Mouse (Mus musculus) liver, embryonic 14.5 days (tissue): Measurements from ENCODE around the gene Prdm11. TPM values are rescaled to one million over a fixed set of nuclear protein-coding genes. Genes with fewer than 3 reads are reported as not detected.

Experiments used
- ATAC-seq: fragments of 200-750 bp; cut with Nextera tagmentation; 2 replicates; pipeline ENCODE4 v1.8.0; 2017; ENCODE audit warnings: moderate number of reproducible peaks, mild to moderate bottlenecking, moderate library complexity; ENCODE audit not compliant: insufficient read depth
- DNase-seq, 3 experiments: peaks; one replicate each; pipeline ENCODE4 v3.0.0-alpha.2; 2012 to 2013; ENCODE audit warnings: low read depth in 3 of 3, low spot score in 3 of 3
- H3K27ac ChIP-seq: fragments of 300-500 bp; sonication (generic); 2 replicates; pipeline ENCODE4 v1.5.1; 2014; ENCODE audit warnings: moderate library complexity, mild to moderate bottlenecking, control low read depth, inconsistent platforms
- H3K27me3 ChIP-seq: fragments of 300-500 bp; sonication (generic); 2 replicates; pipeline ENCODE4 v1.6.1; 2014; ENCODE audit warnings: mild to moderate bottlenecking, low read length, moderate library complexity; ENCODE audit not compliant: control insufficient read depth, insufficient read depth
- H3K36me3 ChIP-seq: fragments of 300-500 bp; sonication (generic); replicated peaks from 2 replicates; pipeline ENCODE4 v1.6.1; 2014; ENCODE audit warnings: low read depth; ENCODE audit not compliant: control insufficient read depth, insufficient read depth
- H3K4me1 ChIP-seq, 2 experiments: fragments of 200-500 bp in 1 of 2; fragments of 300-500 bp in 1 of 2; sonication (generic) in 1 of 2; replicated peaks; 2 replicates each; pipeline ENCODE4 v1.6.1; 2012 to 2014; ENCODE audit warnings: antibody characterized with exemption in 1 of 2, inconsistent platforms in 1 of 2, low read length in 1 of 2; ENCODE audit not compliant: control insufficient read depth in 2 of 2, insufficient read depth in 2 of 2
- H3K4me2 ChIP-seq: fragments of 300-500 bp; sonication (generic); 2 replicates; pipeline ENCODE4 v1.6.1; 2014; ENCODE audit warnings: low read depth, mild to moderate bottlenecking, control low read depth, moderate library complexity
- H3K4me3 ChIP-seq, 2 experiments: fragments of 200-500 bp in 1 of 2; fragments of 300-500 bp in 1 of 2; sonication (generic) in 1 of 2; 2 replicates each; pipeline ENCODE4 v1.5.1; 2012 to 2014; ENCODE audit warnings: low read depth in 2 of 2, low read length in 2 of 2, mild to moderate bottlenecking in 2 of 2, control low read depth in 1 of 2, inconsistent platforms in 1 of 2, moderate library complexity in 1 of 2; ENCODE audit not compliant: insufficient read depth in 1 of 2
- H3K9ac ChIP-seq: fragments of 300-500 bp; sonication (generic); replicated peaks from 2 replicates; pipeline ENCODE4 v1.6.1; 2014; ENCODE audit warnings: mild to moderate bottlenecking, control low read depth, moderate library complexity
- H3K9me3 ChIP-seq: fragments of 300-500 bp; sonication (generic); 2 replicates; pipeline ENCODE4 v1.6.1; 2016; ENCODE audit warnings: low read length, mixed read lengths; ENCODE audit not compliant: control insufficient read depth
- CTCF ChIP-seq: IDR thresholded peaks from 2 replicates; pipeline ENCODE4 v1.5.1; 2016; ENCODE audit warnings: antibody characterized with exemption, low read depth, control low read depth
- EP300 ChIP-seq: IDR thresholded peaks from 2 replicates; pipeline ENCODE4 v1.6.1; 2016; ENCODE audit warnings: antibody characterized with exemption, low read depth
- WGBS: fragments of 180-500 bp; shearing (Covaris S2); extraction: QIAGEN DNeasy Blood & Tissue Kit; methylation state at CpG from one replicate; pipeline ENCODE4 v1.1.7; 2014; ENCODE audit not compliant: insufficient replicate concordance; 5-methylcytosine and 5-hydroxymethylcytosine counted together
- polyA plus RNA-seq, 2 experiments: library from polyadenylated mRNA; depleted of rRNA in 1 of 2; stranded (reverse) in 1 of 2; unstranded in 1 of 2; fragments of >200 nt; fragmentation: Nextera tagmentation in 1 of 2; extraction: Ambion mirVana in 1 of 2; gene quantifications; 2 replicates each; pipeline versions ENCODE4 v1.2.1 to v1.2.3; 2012 to 2014

Gene Prdm11
- polyA plus RNA-seq, 2 experiments, result 1.8 to 3.7 TPM

DNA sequence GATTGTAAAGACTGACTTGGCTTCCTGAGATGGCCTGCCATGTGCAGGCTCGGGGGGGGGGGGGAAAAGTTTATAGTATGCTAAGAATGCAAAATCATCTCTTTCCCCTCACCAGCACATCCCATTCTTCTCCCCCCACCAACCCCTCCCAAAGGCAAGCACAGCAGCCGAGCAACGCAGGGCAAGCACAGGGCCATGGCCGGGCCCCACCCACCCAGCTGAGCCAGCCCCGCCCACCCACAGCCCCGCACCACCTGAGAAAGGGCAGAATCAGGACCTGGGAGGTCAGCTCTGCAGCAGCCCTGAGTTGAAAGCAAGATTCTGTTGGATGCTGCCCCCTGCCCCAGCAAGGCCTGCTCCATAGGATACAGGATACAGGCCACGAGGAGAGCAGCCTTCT lies 60.4 kb downstream of the Prdm11 start:
- DNase-seq (no peak), ATAC-seq (no peak)
- Histone ChIP-seq H3K36me3 (no peaks in the 10 kb centered on the region), H3K27ac (no peak overlapping the region), H3K27me3 (no peaks in the 10 kb centered on the region), H3K4me3 (no peak overlapping the region), H3K4me2 (no peak overlapping the region), H3K9me3 (no peaks in the 10 kb centered on the region), H3K4me1 (peaks cover 13 to 43% of the 10 kb centered on the region in 2 experiments), H3K9ac (no peak overlapping the region)
- WGBS, result 35% methylated on average over 7 of the region's 7 CpGs
- TF ChIP-seq EP300 (no peak), CTCF (no peak)

DNA sequence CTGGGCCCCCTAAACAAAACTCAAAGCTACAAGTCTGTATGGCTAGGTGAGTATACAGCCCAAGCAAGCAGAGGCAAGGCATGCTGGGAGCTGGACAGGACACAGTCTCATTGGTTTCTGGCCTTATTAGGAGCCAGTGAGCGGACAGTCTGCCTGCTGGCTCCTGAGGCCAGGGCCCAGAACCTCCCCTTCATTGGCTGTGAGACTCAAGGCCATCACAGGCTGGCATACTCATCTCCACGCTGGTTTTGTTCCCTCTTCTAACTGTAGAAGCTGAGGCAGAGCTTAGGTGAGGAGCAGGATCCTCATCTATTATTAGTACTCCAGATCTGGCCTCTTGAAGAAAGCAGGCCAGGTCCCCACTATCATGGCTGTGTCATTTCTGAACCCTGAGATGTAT lies 60.8 kb downstream of the Prdm11 start:
- TF ChIP-seq EP300 (no peak), CTCF (no peak)
- Histone ChIP-seq H3K4me1 (peaks cover 17 to 47% of the 10 kb centered on the region in 2 experiments), H3K36me3 (no peaks in the 10 kb centered on the region), H3K27me3 (no peaks in the 10 kb centered on the region), H3K9me3 (no peaks in the 10 kb centered on the region), H3K27ac (no peak overlapping the region), H3K9ac (no peak overlapping the region), H3K4me2 (no peak overlapping the region), H3K4me3 (no peak overlapping the region)
- ATAC-seq (no peak), DNase-seq (no peak)
- WGBS, result 80% methylated on average over 2 of the region's 2 CpGs

DNA sequence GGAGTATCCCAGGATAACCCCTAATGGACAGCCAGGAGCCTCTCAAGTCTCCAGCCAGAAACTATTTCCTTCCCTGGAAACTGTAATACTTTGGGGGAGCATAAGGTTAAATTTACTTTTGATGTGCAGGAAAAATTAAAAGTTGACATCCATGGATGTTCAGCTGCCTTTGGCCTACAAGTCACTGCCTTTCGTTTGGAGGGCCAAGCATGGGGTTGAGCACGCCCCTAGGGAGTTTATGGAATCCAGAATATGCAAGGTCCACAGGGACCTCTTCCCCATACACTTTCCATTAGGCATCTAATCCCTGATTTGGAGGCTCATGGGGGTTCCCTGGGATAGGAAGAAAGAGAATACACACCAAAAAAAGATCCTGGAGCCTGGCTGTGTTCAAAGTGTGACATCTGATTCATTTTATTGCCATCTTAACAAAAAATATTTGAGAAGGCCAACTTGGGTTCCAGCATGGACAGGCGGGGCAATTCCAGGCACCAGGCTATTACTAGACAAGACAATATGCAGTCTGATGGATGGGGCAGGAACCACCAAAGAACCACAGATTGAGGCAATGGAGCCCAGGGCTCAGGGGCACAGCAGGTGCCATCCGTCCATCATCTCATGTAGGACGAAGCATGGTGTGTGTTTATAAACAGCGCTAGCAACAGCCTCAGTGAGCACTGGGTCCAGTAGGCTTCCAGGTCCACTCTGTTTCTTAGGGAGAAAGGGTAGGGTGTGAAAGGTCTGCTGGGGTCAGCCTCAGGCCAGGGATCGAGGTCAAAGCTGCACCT lies 61.5 kb downstream of the Prdm11 start:
- no peak for ATAC-seq
- peaks cover 18 to 49% of the 10 kb centered on the region in 2 experiments for H3K4me1 ChIP-seq
- WGBS, result 76% methylated on average over 7 of the region's 7 CpGs

DNA sequence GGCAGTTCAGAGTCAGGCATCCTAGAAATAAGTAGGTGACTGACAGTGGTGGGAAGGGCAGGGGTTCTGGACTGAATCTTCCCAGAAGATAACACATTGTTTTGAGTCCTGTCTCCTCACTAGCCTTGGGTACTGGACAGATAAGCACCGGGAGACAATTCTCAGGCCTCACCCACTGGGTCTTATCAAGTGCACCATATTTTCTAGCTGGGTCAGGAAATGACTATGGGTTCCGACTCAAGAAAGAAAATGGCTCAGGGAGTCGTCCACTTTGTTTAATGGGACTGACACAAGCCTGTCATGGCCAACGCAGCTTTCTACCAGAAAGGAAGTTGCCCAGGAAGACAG lies 62.7 kb downstream of the Prdm11 start:
- Histone ChIP-seq H3K9ac (no peak overlapping the region; the same call in 1 of the 2 replicates), H3K27ac (peak overlapping the region; percentile 18)
- 7% methylated on average over 4 of the region's 4 CpGs for WGBS

More for the DNA sequence above, 61.5 kb downstream of the Prdm11 start:
- Histone ChIP-seq H3K9me3 (no peaks in the 10 kb centered on the region), H3K27me3 (no peaks in the 10 kb centered on the region), H3K36me3 (no peaks in the 10 kb centered on the region), H3K4me2 (no peak overlapping the region), H3K9ac (no peak overlapping the region), H3K4me3 (no peak overlapping the region), H3K27ac (no peak overlapping the region; the same call in 1 of the 2 replicates)
- TF ChIP-seq CTCF (no peak), EP300 (no peak)
- no peak for DNase-seq

DNA sequence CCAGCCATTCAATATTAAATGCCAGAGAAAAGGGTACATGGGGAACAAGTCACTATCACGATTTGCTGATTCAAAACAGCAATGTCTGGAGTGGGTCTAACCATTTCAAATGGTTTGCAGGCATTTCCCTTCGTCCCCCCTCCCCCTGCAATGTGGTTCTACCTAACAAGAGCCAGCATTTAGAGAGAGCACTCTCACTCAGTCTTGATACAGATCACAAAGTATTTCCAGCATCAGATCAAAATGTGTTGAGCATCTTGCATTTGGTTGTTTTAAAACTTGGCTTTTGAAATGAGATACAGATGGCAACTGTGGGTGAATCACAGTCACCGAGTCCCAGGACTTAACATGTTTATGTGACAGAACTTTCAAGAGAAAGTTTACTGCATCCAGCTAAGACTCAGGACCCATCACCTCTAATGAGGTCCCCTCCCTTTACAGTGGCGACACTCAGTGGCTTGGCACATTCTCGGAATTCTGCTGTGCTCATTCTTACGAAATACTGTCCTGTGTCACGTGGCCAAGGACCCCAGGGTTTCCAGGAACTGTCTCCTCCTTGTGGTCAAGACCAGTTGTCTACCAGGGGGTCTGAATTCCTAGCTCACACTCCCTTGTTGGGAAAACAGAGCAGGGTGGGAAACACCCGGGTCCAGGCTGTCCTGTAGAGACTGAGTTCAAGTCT lies 63.2 kb downstream of the Prdm11 start:
- Histone ChIP-seq H3K9me3 (no peaks in the 10 kb centered on the region), H3K36me3 (no peaks in the 10 kb centered on the region), H3K4me3 (no peak overlapping the region), H3K27me3 (no peaks in the 10 kb centered on the region), H3K9ac (no peak overlapping the region), H3K4me2 (peak overlapping the region; percentile 44), H3K27ac (no peak overlapping the region), H3K4me1 (peaks cover 18 to 49% of the 10 kb centered on the region in 2 experiments)
- no peak for DNase-seq
- no peak for TF ChIP-seq EP300
- no peak; the same call in 1 of the 2 replicates for TF ChIP-seq CTCF
- peak; percentile 58 for ATAC-seq
- WGBS, result 20% methylated on average over 8 of the region's 8 CpGs

More for the DNA sequence above, 62.7 kb downstream of the Prdm11 start:
- no peak overlapping the region for H3K4me3 ChIP-seq
- ATAC-seq, result peak; percentile 94
- no peak for TF ChIP-seq CTCF
- TF ChIP-seq EP300, result peak; percentile 87
- no peaks in the 10 kb centered on the region for H3K9me3 ChIP-seq
- no peaks in the 10 kb centered on the region for H3K36me3 ChIP-seq
- peak; percentile 76 to 77 (median 76) for DNase-seq
- H3K27me3 ChIP-seq, result no peaks in the 10 kb centered on the region
- H3K4me1 ChIP-seq, result peaks cover 18 to 49% of the 10 kb centered on the region in 2 experiments
- peak overlapping the region; percentile 44 for H3K4me2 ChIP-seq
